Mouse (Mus musculus): ENCODE data around the gene Ccdc97. TPM values are rescaled to one million over a fixed set of nuclear protein-coding genes. Genes with fewer than 3 reads are reported as not detected.

Gene Ccdc97
- polyA plus RNA-seq, 1 experiment from 2014 or later = 30.8 TPM

- peak overlapping the region; percentile 71; the same call in 1 of the 2 replicates for H3K27ac ChIP-seq (ENCODE audit: low read length)
- H3K4me3 ChIP-seq (ENCODE audit: low read depth, low read length) = no peak overlapping the region
- 31% methylated on average over 15 of the region's 15 CpGs for WGBS
- H3K4me2 ChIP-seq (replicated peaks; ENCODE audit: low read depth, low read length) = no peak overlapping the region
- ATAC-seq (ENCODE audit: insufficient number of reproducible peaks, insufficient read depth, low FRiP score, low read depth) = peak; percentile 2; the same call in 1 of the 2 replicates
- no peaks in the 10 kb centered on the region for H3K27me3 ChIP-seq (ENCODE audit: control insufficient read depth, insufficient read depth, low read length)
- H3K4me1 ChIP-seq (ENCODE audit: control insufficient read depth, insufficient read depth, low read length) = peaks cover 43% of the 10 kb centered on the region; the same call in 1 of the 2 replicates
- H3K9ac ChIP-seq (replicated peaks; ENCODE audit: low read depth, low read length) = no peak overlapping the region
- peaks cover 2% of the 10 kb centered on the region; the same call in 1 of the 2 replicates for H3K36me3 ChIP-seq (ENCODE audit: control insufficient read depth, insufficient read depth, low read length)
- H3K9me3 ChIP-seq (ENCODE audit: control insufficient read depth, low read depth, low read length) = no peaks in the 10 kb centered on the region
Observed at GRCm38 (mm10) chr7:25707581-25708292, 11.2 kb downstream of the Ccdc97 start.

- H3K36me3 ChIP-seq (ENCODE audit: control insufficient read depth, insufficient read depth, low read length) = no peaks in the 10 kb centered on the region
- H3K4me3 ChIP-seq (ENCODE audit: low read depth, low read length) = no peak overlapping the region
- H3K9ac ChIP-seq (replicated peaks; ENCODE audit: low read depth, low read length) = no peak overlapping the region
- H3K4me2 ChIP-seq (replicated peaks; ENCODE audit: low read depth, low read length) = no peak overlapping the region
- 35% methylated on average over 7 of the region's 7 CpGs for WGBS
- H3K27me3 ChIP-seq (ENCODE audit: control insufficient read depth, insufficient read depth, low read length) = no peaks in the 10 kb centered on the region
- H3K4me1 ChIP-seq (ENCODE audit: control insufficient read depth, insufficient read depth, low read length) = peaks cover 38% of the 10 kb centered on the region; the same call in 1 of the 2 replicates
- ATAC-seq (ENCODE audit: insufficient number of reproducible peaks, insufficient read depth, low FRiP score, low read depth) = no peak
- peak overlapping the region; percentile 71; the same call in 1 of the 2 replicates for H3K27ac ChIP-seq (ENCODE audit: low read length)
- H3K9me3 ChIP-seq (ENCODE audit: control insufficient read depth, low read depth, low read length) = no peaks in the 10 kb centered on the region
Observed at GRCm38 (mm10) chr7:25706578-25707170, 12.2 kb downstream of the Ccdc97 start.

- H3K27ac ChIP-seq (ENCODE audit: low read length) = peak overlapping the region; percentile 71; the same call in 1 of the 2 replicates
- 51% methylated on average over 6 of the region's 6 CpGs for WGBS
- H3K4me1 ChIP-seq (ENCODE audit: control insufficient read depth, insufficient read depth, low read length) = peaks cover 34% of the 10 kb centered on the region; the same call in 1 of the 2 replicates
- H3K9ac ChIP-seq (replicated peaks; ENCODE audit: low read depth, low read length) = no peak overlapping the region
- H3K9me3 ChIP-seq (ENCODE audit: control insufficient read depth, low read depth, low read length) = no peaks in the 10 kb centered on the region
- no peak overlapping the region for H3K4me3 ChIP-seq (ENCODE audit: low read depth, low read length)
- ATAC-seq (ENCODE audit: insufficient number of reproducible peaks, insufficient read depth, low FRiP score, low read depth) = no peak
- H3K4me2 ChIP-seq (replicated peaks; ENCODE audit: low read depth, low read length) = no peak overlapping the region
- H3K36me3 ChIP-seq (ENCODE audit: control insufficient read depth, insufficient read depth, low read length) = no peaks in the 10 kb centered on the region
- no peaks in the 10 kb centered on the region for H3K27me3 ChIP-seq (ENCODE audit: control insufficient read depth, insufficient read depth, low read length)
Observed at GRCm38 (mm10) chr7:25705801-25706251, 13.1 kb downstream of the Ccdc97 start.

GRCm38 (mm10) chr7:25704716-25705364, 14.0 kb downstream of the Ccdc97 start:
- H3K27ac ChIP-seq (ENCODE audit: low read length) = no peak overlapping the region
- ATAC-seq (ENCODE audit: insufficient number of reproducible peaks, insufficient read depth, low FRiP score, low read depth) = peak; percentile 39; the same call in 1 of the 2 replicates
- H3K9ac ChIP-seq (replicated peaks; ENCODE audit: low read depth, low read length) = no peak overlapping the region
- peak overlapping the region; percentile 31 for H3K4me2 ChIP-seq (replicated peaks; ENCODE audit: low read depth, low read length)
- no peaks in the 10 kb centered on the region for H3K27me3 ChIP-seq (ENCODE audit: control insufficient read depth, insufficient read depth, low read length)
- no peaks in the 10 kb centered on the region for H3K36me3 ChIP-seq (ENCODE audit: control insufficient read depth, insufficient read depth, low read length)
- no peak overlapping the region for H3K4me3 ChIP-seq (ENCODE audit: low read depth, low read length)
- peaks cover 24% of the 10 kb centered on the region; the same call in 1 of the 2 replicates for H3K4me1 ChIP-seq (ENCODE audit: control insufficient read depth, insufficient read depth, low read length)
- no peaks in the 10 kb centered on the region for H3K9me3 ChIP-seq (ENCODE audit: control insufficient read depth, low read depth, low read length)
- WGBS = 13% methylated on average over 33 of the region's 37 CpGs

DNA sequence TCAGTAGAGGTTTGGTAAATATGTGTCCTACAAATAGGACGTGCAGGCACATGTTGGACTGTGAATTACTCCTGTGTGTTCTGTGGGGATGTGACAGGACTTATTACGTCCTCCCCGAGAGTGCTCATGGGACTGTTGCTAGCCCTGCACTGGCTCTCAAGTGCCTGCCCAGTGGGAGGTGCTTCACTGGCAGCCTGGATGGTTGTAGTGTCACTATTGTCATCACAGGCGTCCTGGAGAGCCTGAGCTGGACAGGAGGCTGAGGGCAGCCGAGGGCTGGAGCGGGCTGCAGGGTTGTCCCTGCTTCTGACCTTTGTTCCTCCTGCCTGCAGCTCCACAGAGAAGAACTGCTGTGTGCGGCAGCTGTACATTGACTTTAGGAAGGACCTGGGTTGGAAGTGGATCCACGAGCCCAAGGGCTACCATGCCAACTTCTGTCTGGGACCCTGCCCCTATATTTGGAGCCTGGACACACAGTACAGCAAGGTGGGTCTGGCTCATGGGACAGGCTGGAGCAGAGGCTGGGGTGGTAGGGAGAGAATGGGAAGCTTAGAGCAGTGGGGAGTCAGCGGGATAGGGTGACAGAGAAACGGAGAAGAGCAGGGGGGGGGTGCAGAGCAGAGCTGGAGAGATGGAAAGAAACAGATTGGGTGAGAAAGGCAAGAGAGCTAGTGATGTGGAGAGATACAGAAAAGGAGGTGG, 14.9 kb downstream of the Ccdc97 start:
- H3K27ac ChIP-seq (ENCODE audit: low read length) = no peak overlapping the region
- H3K4me1 ChIP-seq (ENCODE audit: control insufficient read depth, insufficient read depth, low read length) = peaks cover 21% of the 10 kb centered on the region; the same call in 1 of the 2 replicates
- ATAC-seq (ENCODE audit: insufficient number of reproducible peaks, insufficient read depth, low FRiP score, low read depth) = no peak
- H3K27me3 ChIP-seq (ENCODE audit: control insufficient read depth, insufficient read depth, low read length) = no peaks in the 10 kb centered on the region
- no peak overlapping the region for H3K4me3 ChIP-seq (ENCODE audit: low read depth, low read length)
- H3K9ac ChIP-seq (replicated peaks; ENCODE audit: low read depth, low read length) = no peak overlapping the region
- no peak overlapping the region for H3K4me2 ChIP-seq (replicated peaks; ENCODE audit: low read depth, low read length)
- H3K9me3 ChIP-seq (ENCODE audit: control insufficient read depth, low read depth, low read length) = no peaks in the 10 kb centered on the region
- WGBS = 36% methylated on average over 10 of the region's 10 CpGs
- no peaks in the 10 kb centered on the region for H3K36me3 ChIP-seq (ENCODE audit: control insufficient read depth, insufficient read depth, low read length)

GRCm38 (mm10) chr7:25702350-25702749, 16.5 kb downstream of the Ccdc97 start:
- no peaks in the 10 kb centered on the region for H3K27me3 ChIP-seq (ENCODE audit: control insufficient read depth, insufficient read depth, low read length)
- 96% methylated on average over 2 of the region's 2 CpGs for WGBS

DNA sequence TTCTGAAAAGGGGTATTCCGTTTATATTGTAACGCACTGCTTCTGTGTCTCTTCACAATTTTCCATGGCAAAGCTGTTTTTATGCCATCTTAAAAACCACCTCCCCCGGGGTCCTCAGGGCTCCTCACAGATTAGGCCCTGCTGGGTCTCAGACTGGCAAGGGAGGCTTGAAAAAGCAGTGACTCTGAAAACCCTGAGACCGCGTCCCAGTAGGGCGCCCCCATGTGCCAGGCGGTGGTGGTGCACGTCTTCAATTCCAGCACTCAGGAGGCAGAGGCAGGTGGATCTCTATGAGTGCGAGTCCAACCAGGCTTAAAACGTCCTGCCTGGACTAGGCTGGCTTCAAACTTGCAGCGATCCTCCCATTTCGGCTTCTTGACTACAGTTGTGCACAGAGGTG, 18.2 kb downstream of the Ccdc97 start:
- no peak for ATAC-seq (ENCODE audit: insufficient number of reproducible peaks, insufficient read depth, low FRiP score, low read depth)
- no peaks in the 10 kb centered on the region for H3K36me3 ChIP-seq (ENCODE audit: control insufficient read depth, insufficient read depth, low read length)
- WGBS = 77% methylated on average over 12 of the region's 12 CpGs
- H3K27ac ChIP-seq (ENCODE audit: low read length) = no peak overlapping the region
- no peak overlapping the region for H3K4me2 ChIP-seq (replicated peaks; ENCODE audit: low read depth, low read length)
- no peaks in the 10 kb centered on the region for H3K9me3 ChIP-seq (ENCODE audit: control insufficient read depth, low read depth, low read length)
- no peaks in the 10 kb centered on the region for H3K27me3 ChIP-seq (ENCODE audit: control insufficient read depth, insufficient read depth, low read length)
- no peak overlapping the region for H3K9ac ChIP-seq (replicated peaks; ENCODE audit: low read depth, low read length)
- no peak overlapping the region for H3K4me3 ChIP-seq (ENCODE audit: low read depth, low read length)
- 0 out of 2 replicates have a peak, but pooled peaks cover under 1% of the 10 kb centered on the region for H3K4me1 ChIP-seq (ENCODE audit: control insufficient read depth, insufficient read depth, low read length)

More at GRCm38 (mm10) chr7:25702350-25702749, 16.5 kb downstream of the Ccdc97 start:
- ATAC-seq (ENCODE audit: insufficient number of reproducible peaks, insufficient read depth, low FRiP score, low read depth) = no peak
- Histone ChIP-seq H3K4me1 (ENCODE audit: control insufficient read depth, insufficient read depth, low read length) (peaks cover 15% of the 10 kb centered on the region; the same call in 1 of the 2 replicates), H3K9ac (replicated peaks; ENCODE audit: low read depth, low read length) (no peak overlapping the region), H3K4me3 (ENCODE audit: low read depth, low read length) (no peak overlapping the region), H3K36me3 (ENCODE audit: control insufficient read depth, insufficient read depth, low read length) (no peaks in the 10 kb centered on the region), H3K9me3 (ENCODE audit: control insufficient read depth, low read depth, low read length) (no peaks in the 10 kb centered on the region), H3K27ac (ENCODE audit: low read length) (no peak overlapping the region), H3K4me2 (replicated peaks; ENCODE audit: low read depth, low read length) (no peak overlapping the region)

DNA sequence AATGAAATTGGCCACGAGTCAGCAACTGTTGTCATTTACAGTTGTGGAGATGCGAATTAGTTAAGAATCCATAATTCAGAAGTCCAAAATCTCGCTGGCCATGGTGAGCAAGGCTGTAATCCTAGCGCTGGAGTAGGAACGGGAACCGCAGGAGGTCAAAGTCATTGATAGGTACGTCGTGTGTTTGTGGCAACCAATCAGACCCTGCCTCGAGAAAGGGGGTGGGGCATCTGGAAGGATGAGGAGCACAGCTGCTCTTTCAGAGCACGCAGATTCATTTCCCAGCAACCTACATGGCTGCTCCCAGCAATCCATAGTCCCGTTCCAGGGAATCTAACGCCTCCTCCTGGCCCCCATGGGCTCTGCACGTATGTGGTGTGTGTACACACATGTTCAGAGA, 19.0 kb downstream of the Ccdc97 start:
- Histone ChIP-seq H3K4me2 (replicated peaks; ENCODE audit: low read depth, low read length) (no peak overlapping the region), H3K27me3 (ENCODE audit: control insufficient read depth, insufficient read depth, low read length) (no peaks in the 10 kb centered on the region), H3K27ac (ENCODE audit: low read length) (no peak overlapping the region), H3K9me3 (ENCODE audit: control insufficient read depth, low read depth, low read length) (no peaks in the 10 kb centered on the region), H3K9ac (replicated peaks; ENCODE audit: low read depth, low read length) (no peak overlapping the region), H3K36me3 (ENCODE audit: control insufficient read depth, insufficient read depth, low read length) (no peaks in the 10 kb centered on the region), H3K4me1 (ENCODE audit: control insufficient read depth, insufficient read depth, low read length) (no peaks in the 10 kb centered on the region), H3K4me3 (ENCODE audit: low read depth, low read length) (no peak overlapping the region)
- no peak for ATAC-seq (ENCODE audit: insufficient number of reproducible peaks, insufficient read depth, low FRiP score, low read depth)
- 55% methylated on average over 13 of the region's 13 CpGs for WGBS
